Mouse (Mus musculus): ENCODE measurements at regions not wholly inside any gene's neighbourhood (a gene's known extent, or its start where the extent isn't known, plus 50 kb on each side); places are given as distances from the start of the nearest gene placed in this dataset.
A peak's percentile ranks its signal among the peaks of the same experiment; 100 is the strongest.
"Not testable (repeated sequence)": the region's sequence is repeated elsewhere in the genome, so short reads cannot be mapped to it uniquely, and the experiment has no call there.

GRCm38 (mm10) chr5:3224392-3225054, 116.8 kb upstream of the Cdk6 start:
- H3K36me3 ChIP-seq (replicated peaks; ENCODE audit: control insufficient read depth, insufficient read depth); ATAC-seq (ENCODE audit: low FRiP score); H3K27me3 ChIP-seq (ENCODE audit: control insufficient read depth, insufficient read depth, low read length); H3K9me3 ChIP-seq (ENCODE audit: control insufficient read depth, low read length); H3K4me3 ChIP-seq (replicated peaks; ENCODE audit: low read length); H3K4me1 ChIP-seq (replicated peaks; ENCODE audit: control insufficient read depth, insufficient read depth, low read length); H3K9ac ChIP-seq; H3K27ac ChIP-seq; DNase-seq (ENCODE audit: low spot score): not testable (repeated sequence)
- H3K4me2 ChIP-seq (replicated peaks), result peak overlapping the region; percentile 25
- 35% methylated on average over 14 of the region's 14 CpGs for WGBS

DNA sequence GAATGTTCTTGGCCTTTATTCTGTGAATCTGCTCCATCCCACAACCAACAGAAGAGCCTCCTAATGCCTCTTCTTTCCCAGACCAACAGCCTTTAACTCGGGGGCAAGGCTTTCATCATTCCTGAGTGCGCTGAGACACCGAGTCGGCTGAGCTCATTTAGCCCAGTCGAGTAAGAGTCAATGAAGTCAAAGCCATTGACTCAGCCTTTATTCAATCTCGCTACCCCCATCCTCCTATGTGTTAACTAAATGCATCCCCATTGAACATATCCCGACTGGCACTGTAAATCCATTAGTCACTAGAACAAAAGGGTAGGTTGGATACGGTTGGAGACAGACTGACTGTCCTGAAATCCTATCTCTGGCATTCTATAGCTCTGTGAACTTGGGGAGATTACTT, 115.9 kb upstream of the Cdk6 start:
- not testable (repeated sequence) for DNase-seq (ENCODE audit: low spot score); H3K4me3 ChIP-seq (replicated peaks; ENCODE audit: low read length); H3K9ac ChIP-seq; H3K27me3 ChIP-seq (ENCODE audit: control insufficient read depth, insufficient read depth, low read length); H3K27ac ChIP-seq; H3K36me3 ChIP-seq (replicated peaks; ENCODE audit: control insufficient read depth, insufficient read depth); H3K4me1 ChIP-seq (replicated peaks; ENCODE audit: control insufficient read depth, insufficient read depth, low read length); H3K9me3 ChIP-seq (ENCODE audit: control insufficient read depth, low read length)
- ATAC-seq (ENCODE audit: low FRiP score), result peak; percentile 59; the same call in 1 of the 2 replicates
- 38% methylated on average over 8 of the region's 8 CpGs for WGBS
- H3K4me2 ChIP-seq (replicated peaks), result peak overlapping the region; percentile 25

DNA sequence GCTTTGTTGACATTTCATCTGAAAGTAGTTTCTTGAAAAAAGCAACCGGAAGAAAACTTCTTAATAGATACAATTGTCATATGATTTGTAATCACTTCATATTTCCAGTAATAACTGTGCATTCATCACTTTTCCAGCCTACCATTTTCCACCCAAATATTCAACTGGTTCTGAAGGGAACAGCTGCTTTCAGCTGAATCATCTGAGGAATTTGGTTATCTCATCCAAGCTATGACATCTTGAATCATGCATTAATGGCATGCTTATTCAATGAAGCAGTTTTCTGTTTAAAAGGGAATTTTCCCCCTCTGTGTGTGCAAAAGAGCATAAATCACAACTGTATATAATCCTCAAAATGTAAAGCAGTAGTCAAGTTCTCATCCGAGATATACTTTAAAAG, 97.2 kb upstream of the Cdk6 start:
- H3K27ac ChIP-seq; DNase-seq (ENCODE audit: low spot score); H3K9me3 ChIP-seq (ENCODE audit: control insufficient read depth, low read length); H3K4me1 ChIP-seq (replicated peaks; ENCODE audit: control insufficient read depth, insufficient read depth, low read length); H3K36me3 ChIP-seq (replicated peaks; ENCODE audit: control insufficient read depth, insufficient read depth); H3K4me2 ChIP-seq (replicated peaks); H3K4me3 ChIP-seq (replicated peaks; ENCODE audit: low read length); H3K9ac ChIP-seq; ATAC-seq (ENCODE audit: low FRiP score); H3K27me3 ChIP-seq (ENCODE audit: control insufficient read depth, insufficient read depth, low read length): not testable (repeated sequence)
- WGBS, result 87% methylated on average over 2 of the region's 2 CpGs

GRCm38 (mm10) chr5:3247333-3247732, 94.0 kb upstream of the Cdk6 start:
- DNase-seq (ENCODE audit: low spot score) (no peak), ATAC-seq (ENCODE audit: low FRiP score) (no peak)

GRCm38 (mm10) chr5:3250273-3250672, 91.0 kb upstream of the Cdk6 start:
- 89% methylated on average over 2 of the region's 2 CpGs for WGBS
- Histone ChIP-seq H3K4me2 (replicated peaks) (no peak overlapping the region), H3K9me3 (ENCODE audit: control insufficient read depth, low read length) (no peaks in the 10 kb centered on the region), H3K27me3 (ENCODE audit: control insufficient read depth, insufficient read depth, low read length) (no peaks in the 10 kb centered on the region), H3K4me3 (replicated peaks; ENCODE audit: low read length) (no peak overlapping the region), H3K36me3 (replicated peaks; ENCODE audit: control insufficient read depth, insufficient read depth) (no peaks in the 10 kb centered on the region), H3K4me1 (replicated peaks; ENCODE audit: control insufficient read depth, insufficient read depth, low read length) (no peaks in the 10 kb centered on the region), H3K9ac (no peak overlapping the region), H3K27ac (no peak overlapping the region)
- DNase-seq (ENCODE audit: low spot score) (no peak), ATAC-seq (ENCODE audit: low FRiP score) (no peak)

More at GRCm38 (mm10) chr5:3247333-3247732, 94.0 kb upstream of the Cdk6 start:
- H3K27ac ChIP-seq, result no peak overlapping the region
- no peaks in the 10 kb centered on the region for H3K4me1 ChIP-seq (replicated peaks; ENCODE audit: control insufficient read depth, insufficient read depth, low read length)
- WGBS, result 77% methylated on average over 2 of the region's 2 CpGs
- no peaks in the 10 kb centered on the region for H3K9me3 ChIP-seq (ENCODE audit: control insufficient read depth, low read length)
- no peaks in the 10 kb centered on the region for H3K36me3 ChIP-seq (replicated peaks; ENCODE audit: control insufficient read depth, insufficient read depth)
- no peak overlapping the region for H3K4me2 ChIP-seq (replicated peaks)
- no peak overlapping the region for H3K4me3 ChIP-seq (replicated peaks; ENCODE audit: low read length)
- no peaks in the 10 kb centered on the region for H3K27me3 ChIP-seq (ENCODE audit: control insufficient read depth, insufficient read depth, low read length)
- H3K9ac ChIP-seq, result no peak overlapping the region

DNA sequence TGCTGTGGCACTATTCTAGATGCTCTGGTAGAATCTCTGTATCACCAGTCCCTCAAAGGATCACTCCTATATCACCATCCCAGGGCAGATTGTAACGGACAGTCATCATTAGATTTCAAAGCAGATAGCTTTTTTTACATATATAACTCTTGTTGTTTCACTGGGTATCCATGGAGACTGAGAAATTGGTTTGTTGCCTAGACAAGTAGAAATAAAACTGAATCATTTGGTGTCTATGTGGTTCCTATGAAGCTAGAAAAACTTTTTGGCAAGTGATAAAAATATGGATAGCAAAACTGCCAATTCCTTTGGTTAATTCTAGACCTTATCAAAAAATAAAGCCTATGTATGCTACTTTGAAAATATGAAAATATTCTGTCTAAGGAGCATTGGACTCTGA, 81.0 kb upstream of the Cdk6 start:
- no peaks in the 10 kb centered on the region for H3K4me1 ChIP-seq (replicated peaks; ENCODE audit: control insufficient read depth, insufficient read depth, low read length)
- H3K36me3 ChIP-seq (replicated peaks; ENCODE audit: control insufficient read depth, insufficient read depth), result no peaks in the 10 kb centered on the region
- H3K4me3 ChIP-seq (replicated peaks; ENCODE audit: low read length), result no peak overlapping the region
- ATAC-seq (ENCODE audit: low FRiP score) (no peak), DNase-seq (ENCODE audit: low spot score) (no peak)
- H3K9ac ChIP-seq, result no peak overlapping the region
- no peak overlapping the region for H3K27ac ChIP-seq
- 74% methylated on average over 1 of the region's 1 CpGs for WGBS
- no peak overlapping the region for H3K4me2 ChIP-seq (replicated peaks)
- H3K27me3 ChIP-seq (ENCODE audit: control insufficient read depth, insufficient read depth, low read length), result no peaks in the 10 kb centered on the region
- no peaks in the 10 kb centered on the region for H3K9me3 ChIP-seq (ENCODE audit: control insufficient read depth, low read length)

- WGBS, result 85% methylated on average over 8 of the region's 8 CpGs
These were observed 76.1 kb upstream of the Cdk6 start for GRCm38 (mm10) chr5:3264988-3265738.

DNA sequence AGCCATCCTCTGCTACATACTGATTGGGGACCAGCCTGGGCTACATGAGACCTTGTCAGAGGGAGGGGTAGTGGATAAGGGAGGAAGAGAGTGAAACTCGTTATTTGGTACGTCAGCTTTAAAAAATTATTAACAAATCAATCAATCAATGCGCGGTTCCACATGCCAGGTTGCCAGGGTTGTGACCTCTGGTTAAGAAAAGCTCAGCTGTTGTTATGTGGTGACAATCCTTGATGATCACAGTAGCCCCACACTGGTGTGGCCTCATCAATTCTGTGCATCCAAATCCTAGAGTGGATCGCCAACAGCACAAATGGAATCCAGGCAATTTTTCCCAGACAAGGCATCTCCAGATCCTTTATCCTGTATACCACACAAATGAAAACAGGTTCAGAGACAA, 74.3 kb upstream of the Cdk6 start:
- no peak for ATAC-seq (ENCODE audit: low FRiP score)
- no peaks in the 10 kb centered on the region for H3K36me3 ChIP-seq (replicated peaks; ENCODE audit: control insufficient read depth, insufficient read depth)
- H3K27ac ChIP-seq, result no peak overlapping the region
- H3K27me3 ChIP-seq (ENCODE audit: control insufficient read depth, insufficient read depth, low read length), result no peaks in the 10 kb centered on the region
- 82% methylated on average over 5 of the region's 5 CpGs for WGBS
- no peak overlapping the region for H3K9ac ChIP-seq
- H3K4me3 ChIP-seq (replicated peaks; ENCODE audit: low read length), result no peak overlapping the region
- H3K4me2 ChIP-seq (replicated peaks), result no peak overlapping the region
- no peak for DNase-seq (ENCODE audit: low spot score)
- H3K9me3 ChIP-seq (ENCODE audit: control insufficient read depth, low read length), result no peaks in the 10 kb centered on the region
- no peaks in the 10 kb centered on the region for H3K4me1 ChIP-seq (replicated peaks; ENCODE audit: control insufficient read depth, insufficient read depth, low read length)

More at GRCm38 (mm10) chr5:3264988-3265738, 76.1 kb upstream of the Cdk6 start:
- not testable (repeated sequence) for H3K9me3 ChIP-seq (ENCODE audit: control insufficient read depth, low read length); H3K36me3 ChIP-seq (replicated peaks; ENCODE audit: control insufficient read depth, insufficient read depth); H3K4me2 ChIP-seq (replicated peaks); H3K9ac ChIP-seq; H3K4me1 ChIP-seq (replicated peaks; ENCODE audit: control insufficient read depth, insufficient read depth, low read length); ATAC-seq (ENCODE audit: low FRiP score); H3K27ac ChIP-seq; H3K27me3 ChIP-seq (ENCODE audit: control insufficient read depth, insufficient read depth, low read length); H3K4me3 ChIP-seq (replicated peaks; ENCODE audit: low read length); DNase-seq (ENCODE audit: low spot score)

DNA sequence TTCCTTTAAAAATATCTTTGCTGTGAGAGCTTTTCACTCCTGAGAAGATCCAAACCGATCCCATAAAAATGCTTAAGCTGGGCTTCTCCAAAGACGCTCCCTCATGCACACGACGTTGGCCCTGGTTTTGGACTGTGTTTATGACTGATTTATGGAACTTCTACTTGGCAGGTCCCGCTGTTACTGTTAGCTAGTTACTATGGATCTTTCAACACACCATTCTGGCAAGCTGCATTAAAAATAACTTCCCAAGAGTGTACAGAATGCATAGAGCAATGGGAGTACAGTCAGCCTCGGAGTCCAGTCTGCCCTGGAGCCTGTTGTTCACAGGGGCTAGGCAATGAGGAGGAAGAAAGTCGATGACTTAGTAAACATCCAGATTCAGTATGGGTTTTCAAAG, 71.5 kb upstream of the Cdk6 start:
- Histone ChIP-seq H3K9ac (no peak overlapping the region), H3K36me3 (replicated peaks; ENCODE audit: control insufficient read depth, insufficient read depth) (no peaks in the 10 kb centered on the region), H3K9me3 (ENCODE audit: control insufficient read depth, low read length) (no peaks in the 10 kb centered on the region), H3K27me3 (ENCODE audit: control insufficient read depth, insufficient read depth, low read length) (no peaks in the 10 kb centered on the region), H3K4me2 (replicated peaks) (no peak overlapping the region), H3K27ac (no peak overlapping the region), H3K4me1 (replicated peaks; ENCODE audit: control insufficient read depth, insufficient read depth, low read length) (no peaks in the 10 kb centered on the region), H3K4me3 (replicated peaks; ENCODE audit: low read length) (no peak overlapping the region)
- 83% methylated on average over 7 of the region's 7 CpGs for WGBS
- ATAC-seq (ENCODE audit: low FRiP score) (no peak), DNase-seq (ENCODE audit: low spot score) (no peak)

Measured in hindbrain, embryonic 14.5 days (tissue).